Mouse (Mus musculus): ENCODE data around the gene Ttll11. TPM values are rescaled to one million over a fixed set of nuclear protein-coding genes. Genes with fewer than 3 reads are reported as not detected.

The Ttll11 gene
- polyA plus RNA-seq, 1 experiment, result 0.46 TPM

GRCm38 (mm10) chr2:35816056-35816661 lies 163.6 kb downstream of the Ttll11 start:
- H3K4me3 ChIP-seq (ENCODE audit: control insufficient read depth, insufficient read depth, low read length), result no peak overlapping the region

GRCm38 (mm10) chr2:35812561-35812933 lies 167.2 kb downstream of the Ttll11 start:
- no peaks in the 10 kb centered on the region for H3K36me3 ChIP-seq (ENCODE audit: control insufficient read depth, insufficient read depth, low read length)
- H3K27me3 ChIP-seq (ENCODE audit: control insufficient read depth, insufficient read depth, low read length), result no peaks in the 10 kb centered on the region
- 0 out of 2 replicates have a peak, but pooled peaks cover 2% of the 10 kb centered on the region for H3K4me1 ChIP-seq (replicated peaks; ENCODE audit: control insufficient read depth, insufficient read depth, low read length)
- no peak for TF ChIP-seq CTCF (IDR thresholded peaks at IDR 0.05; ENCODE audit: borderline replicate concordance, control insufficient read depth, extremely low read depth, insufficient read depth, low read length, poor library complexity)
- TF ChIP-seq POLR2A (IDR thresholded peaks at IDR 0.05; ENCODE audit: control insufficient read depth, extremely low read depth, insufficient read depth, low read length, poor library complexity), result no peak
- 91% methylated on average over 2 of the region's 2 CpGs for WGBS
- DNase-seq, result no peak
- H3K27ac ChIP-seq (ENCODE audit: control insufficient read depth, insufficient read depth, low read length), result no peak overlapping the region
- H3K4me3 ChIP-seq (ENCODE audit: control insufficient read depth, insufficient read depth, low read length), result no peak overlapping the region

More at GRCm38 (mm10) chr2:35816056-35816661, 163.6 kb downstream of the Ttll11 start:
- H3K4me1 ChIP-seq (replicated peaks; ENCODE audit: control insufficient read depth, insufficient read depth, low read length), result peaks cover 15% of the 10 kb centered on the region
- no peaks in the 10 kb centered on the region for H3K36me3 ChIP-seq (ENCODE audit: control insufficient read depth, insufficient read depth, low read length)
- no peaks in the 10 kb centered on the region for H3K27me3 ChIP-seq (ENCODE audit: control insufficient read depth, insufficient read depth, low read length)
- 88% methylated on average over 5 of the region's 5 CpGs for WGBS
- TF ChIP-seq CTCF (IDR thresholded peaks at IDR 0.05; ENCODE audit: borderline replicate concordance, control insufficient read depth, extremely low read depth, insufficient read depth, low read length, poor library complexity) (no peak), POLR2A (IDR thresholded peaks at IDR 0.05; ENCODE audit: control insufficient read depth, extremely low read depth, insufficient read depth, low read length, poor library complexity) (no peak)
- DNase-seq, result no peak
- H3K27ac ChIP-seq (ENCODE audit: control insufficient read depth, insufficient read depth, low read length), result no peak overlapping the region

GRCm38 (mm10) chr2:35811801-35812560 lies 167.7 kb downstream of the Ttll11 start:
- Histone ChIP-seq H3K4me3 (ENCODE audit: control insufficient read depth, insufficient read depth, low read length) (no peak overlapping the region), H3K4me1 (replicated peaks; ENCODE audit: control insufficient read depth, insufficient read depth, low read length) (no peaks in the 10 kb centered on the region), H3K27me3 (ENCODE audit: control insufficient read depth, insufficient read depth, low read length) (no peaks in the 10 kb centered on the region), H3K36me3 (ENCODE audit: control insufficient read depth, insufficient read depth, low read length) (no peaks in the 10 kb centered on the region), H3K27ac (ENCODE audit: control insufficient read depth, insufficient read depth, low read length) (no peak overlapping the region)
- no peak for DNase-seq
- TF ChIP-seq CTCF (IDR thresholded peaks at IDR 0.05; ENCODE audit: borderline replicate concordance, control insufficient read depth, extremely low read depth, insufficient read depth, low read length, poor library complexity) (no peak), POLR2A (IDR thresholded peaks at IDR 0.05; ENCODE audit: control insufficient read depth, extremely low read depth, insufficient read depth, low read length, poor library complexity) (no peak)
- WGBS, result 85% methylated on average over 14 of the region's 14 CpGs

- Histone ChIP-seq H3K27me3 (ENCODE audit: control insufficient read depth, insufficient read depth, low read length) (no peaks in the 10 kb centered on the region), H3K4me1 (replicated peaks; ENCODE audit: control insufficient read depth, insufficient read depth, low read length) (no peaks in the 10 kb centered on the region), H3K4me3 (ENCODE audit: control insufficient read depth, insufficient read depth, low read length) (no peak overlapping the region), H3K36me3 (ENCODE audit: control insufficient read depth, insufficient read depth, low read length) (no peaks in the 10 kb centered on the region), H3K27ac (ENCODE audit: control insufficient read depth, insufficient read depth, low read length) (no peak overlapping the region)
- TF ChIP-seq CTCF (IDR thresholded peaks at IDR 0.05; ENCODE audit: borderline replicate concordance, control insufficient read depth, extremely low read depth, insufficient read depth, low read length, poor library complexity) (no peak), POLR2A (IDR thresholded peaks at IDR 0.05; ENCODE audit: control insufficient read depth, extremely low read depth, insufficient read depth, low read length, poor library complexity) (no peak)
- DNase-seq, result no peak
- 88% methylated on average over 3 of the region's 3 CpGs for WGBS
These were observed 169.7 kb downstream of the Ttll11 start for GRCm38 (mm10) chr2:35810027-35810426.

- no peaks in the 10 kb centered on the region for H3K36me3 ChIP-seq (ENCODE audit: control insufficient read depth, insufficient read depth, low read length)
- H3K4me1 ChIP-seq (replicated peaks; ENCODE audit: control insufficient read depth, insufficient read depth, low read length), result no peaks in the 10 kb centered on the region
- 69% methylated on average over 3 of the region's 3 CpGs for WGBS
These were observed 170.6 kb downstream of the Ttll11 start for GRCm38 (mm10) chr2:35809141-35809540.

GRCm38 (mm10) chr2:35805881-35806280 lies 173.8 kb downstream of the Ttll11 start:
- no peak overlapping the region for H3K27ac ChIP-seq (ENCODE audit: control insufficient read depth, insufficient read depth, low read length)
- H3K36me3 ChIP-seq (ENCODE audit: control insufficient read depth, insufficient read depth, low read length), result no peaks in the 10 kb centered on the region
- no peaks in the 10 kb centered on the region for H3K4me1 ChIP-seq (replicated peaks; ENCODE audit: control insufficient read depth, insufficient read depth, low read length)
- H3K27me3 ChIP-seq (ENCODE audit: control insufficient read depth, insufficient read depth, low read length), result no peaks in the 10 kb centered on the region
- TF ChIP-seq CTCF (IDR thresholded peaks at IDR 0.05; ENCODE audit: borderline replicate concordance, control insufficient read depth, extremely low read depth, insufficient read depth, low read length, poor library complexity) (no peak), POLR2A (IDR thresholded peaks at IDR 0.05; ENCODE audit: control insufficient read depth, extremely low read depth, insufficient read depth, low read length, poor library complexity) (no peak)
- no peak for DNase-seq
- 90% methylated on average over 13 of the region's 13 CpGs for WGBS
- H3K4me3 ChIP-seq (ENCODE audit: control insufficient read depth, insufficient read depth, low read length), result no peak overlapping the region

More at GRCm38 (mm10) chr2:35809141-35809540, 170.6 kb downstream of the Ttll11 start:
- H3K27me3 ChIP-seq (ENCODE audit: control insufficient read depth, insufficient read depth, low read length), result no peaks in the 10 kb centered on the region
- DNase-seq, result no peak
- no peak for TF ChIP-seq CTCF (IDR thresholded peaks at IDR 0.05; ENCODE audit: borderline replicate concordance, control insufficient read depth, extremely low read depth, insufficient read depth, low read length, poor library complexity)
- TF ChIP-seq POLR2A (IDR thresholded peaks at IDR 0.05; ENCODE audit: control insufficient read depth, extremely low read depth, insufficient read depth, low read length, poor library complexity), result no peak
- H3K27ac ChIP-seq (ENCODE audit: control insufficient read depth, insufficient read depth, low read length), result no peak overlapping the region
- no peak overlapping the region for H3K4me3 ChIP-seq (ENCODE audit: control insufficient read depth, insufficient read depth, low read length)
